Mouse (Mus musculus) intestine, embryonic 16.5 days (tissue): ENCODE measurements around the gene Upp2. TPM values are rescaled to one million over a fixed set of nuclear protein-coding genes. Genes with fewer than 3 reads are reported as not detected.

ENCODE experiments used
- ATAC-seq: fragments of 200-750 bp; cut with Nextera tagmentation; 2 replicates; pipeline ENCODE4 v1.8.0; 2017; ENCODE audit warnings: moderate TSS enrichment, moderate library complexity
- H3K27ac ChIP-seq: fragments of 300-500 bp; sonication (generic); 2 replicates; pipeline ENCODE4 v1.5.1; 2014; ENCODE audit warnings: mild to moderate bottlenecking, low read length
- H3K27me3 ChIP-seq: fragments of 300-500 bp; sonication (generic); replicated peaks from 2 replicates; pipeline ENCODE4 v1.6.1; 2014; ENCODE audit warnings: low read length, control low read depth, mixed read lengths; ENCODE audit not compliant: control insufficient read depth, insufficient read depth
- H3K36me3 ChIP-seq: fragments of 300-500 bp; sonication (generic); 2 replicates; pipeline ENCODE4 v1.6.1; 2014; ENCODE audit warnings: low read length, control low read depth; ENCODE audit not compliant: control insufficient read depth, insufficient read depth
- H3K4me1 ChIP-seq: fragments of 300-500 bp; sonication (generic); 2 replicates; pipeline ENCODE4 v1.6.1; 2014; ENCODE audit warnings: low read length, control low read depth, mixed read lengths; ENCODE audit not compliant: control insufficient read depth, insufficient read depth
- H3K4me2 ChIP-seq: fragments of 300-500 bp; sonication (generic); 2 replicates; pipeline ENCODE4 v1.6.1; 2014; ENCODE audit warnings: low read depth, low read length, control low read depth
- H3K4me3 ChIP-seq: fragments of 300-500 bp; sonication (generic); 2 replicates; pipeline ENCODE4 v1.5.1; 2014; ENCODE audit warnings: mild to moderate bottlenecking, low read length
- H3K9ac ChIP-seq: fragments of 300-500 bp; sonication (generic); 2 replicates; pipeline ENCODE4 v1.6.1; 2014; ENCODE audit warnings: low read depth, low read length
- H3K9me3 ChIP-seq: fragments of 300-500 bp; sonication (generic); 2 replicates; pipeline ENCODE4 v1.6.1; 2016; ENCODE audit warnings: low read length, control low read depth; ENCODE audit not compliant: control insufficient read depth
- WGBS: fragments of 180-500 bp; shearing (Covaris S2); extraction: QIAGEN DNeasy Blood & Tissue Kit; methylation state at CpG from one replicate; pipeline ENCODE4 v1.1.7; 2014; 5-methylcytosine and 5-hydroxymethylcytosine counted together
- polyA plus RNA-seq: library from polyadenylated mRNA; unstranded; fragments of >200 nt; fragmentation: Nextera tagmentation; extraction: Ambion mirVana; gene quantifications from 2 replicates; pipeline ENCODE4 v1.2.1, GENCODE M21; 2015

Upp2 gene
- polyA plus RNA-seq, 1 experiment from 2014 or later = 5.7 TPM

GRCm38 (mm10) chr2:58655169-58655568, 88.1 kb downstream of the Upp2 start:
- Histone ChIP-seq H3K4me2 (no peak overlapping the region), H3K9me3 (peaks cover 4% of the 10 kb centered on the region; the same call in 1 of the 2 replicates), H3K27me3 (no peaks in the 10 kb centered on the region), H3K9ac (no peak overlapping the region), H3K27ac (no peak overlapping the region), H3K4me1 (no peaks in the 10 kb centered on the region), H3K4me3 (no peak overlapping the region), H3K36me3 (no peaks in the 10 kb centered on the region)
- ATAC-seq = no peak
- WGBS = 93% methylated on average over 6 of the region's 6 CpGs

GRCm38 (mm10) chr2:58656959-58657358, 89.9 kb downstream of the Upp2 start:
- no peak overlapping the region for H3K4me2 ChIP-seq
- H3K9ac ChIP-seq = no peak overlapping the region

GRCm38 (mm10) chr2:58657855-58658254, 90.8 kb downstream of the Upp2 start:
- 93% methylated on average over 10 of the region's 10 CpGs for WGBS
- no peaks in the 10 kb centered on the region for H3K27me3 ChIP-seq
- H3K4me1 ChIP-seq = no peaks in the 10 kb centered on the region
- peaks cover 4% of the 10 kb centered on the region; the same call in 1 of the 2 replicates for H3K9me3 ChIP-seq
- no peaks in the 10 kb centered on the region for H3K36me3 ChIP-seq
- no peak for ATAC-seq
- no peak overlapping the region for H3K27ac ChIP-seq
- no peak overlapping the region for H3K4me2 ChIP-seq
- no peak overlapping the region for H3K9ac ChIP-seq
- no peak overlapping the region for H3K4me3 ChIP-seq

More at GRCm38 (mm10) chr2:58656959-58657358, 89.9 kb downstream of the Upp2 start:
- Histone ChIP-seq H3K36me3 (no peaks in the 10 kb centered on the region), H3K27ac (no peak overlapping the region), H3K4me1 (no peaks in the 10 kb centered on the region), H3K4me3 (no peak overlapping the region), H3K9me3 (peaks cover 4% of the 10 kb centered on the region; the same call in 1 of the 2 replicates), H3K27me3 (no peaks in the 10 kb centered on the region)
- no peak for ATAC-seq
- 97% methylated on average over 1 of the region's 1 CpGs for WGBS

- H3K4me3 ChIP-seq = no peak overlapping the region
- ATAC-seq = no peak
- H3K9ac ChIP-seq = no peak overlapping the region
- H3K4me2 ChIP-seq = no peak overlapping the region
- H3K9me3 ChIP-seq = peaks cover 4% of the 10 kb centered on the region; the same call in 1 of the 2 replicates
- H3K36me3 ChIP-seq = no peaks in the 10 kb centered on the region
- H3K27me3 ChIP-seq = no peaks in the 10 kb centered on the region
- WGBS = 71% methylated on average over 13 of the region's 13 CpGs
- no peak overlapping the region for H3K27ac ChIP-seq
- H3K4me1 ChIP-seq = no peaks in the 10 kb centered on the region
Measured at GRCm38 (mm10) chr2:58660591-58660990, 93.5 kb downstream of the Upp2 start.

- H3K27ac ChIP-seq = no peak overlapping the region
- H3K4me3 ChIP-seq = no peak overlapping the region
- H3K4me1 ChIP-seq = no peaks in the 10 kb centered on the region
- no peak overlapping the region for H3K4me2 ChIP-seq
- no peak for ATAC-seq
- no peaks in the 10 kb centered on the region for H3K36me3 ChIP-seq
- no peaks in the 10 kb centered on the region for H3K27me3 ChIP-seq
- H3K9me3 ChIP-seq = peaks cover 4% of the 10 kb centered on the region; the same call in 1 of the 2 replicates
- 78% methylated on average over 5 of the region's 5 CpGs for WGBS
- H3K9ac ChIP-seq = no peak overlapping the region
Measured at GRCm38 (mm10) chr2:58661116-58661515, 94.0 kb downstream of the Upp2 start.

GRCm38 (mm10) chr2:58662661-58663060, 95.6 kb downstream of the Upp2 start:
- no peaks in the 10 kb centered on the region for H3K4me1 ChIP-seq
- 85% methylated on average over 9 of the region's 9 CpGs for WGBS
- ATAC-seq = no peak
- H3K27me3 ChIP-seq = no peaks in the 10 kb centered on the region
- no peak overlapping the region for H3K4me3 ChIP-seq
- H3K9me3 ChIP-seq = peaks cover 3% of the 10 kb centered on the region; the same call in 1 of the 2 replicates
- H3K9ac ChIP-seq = no peak overlapping the region
- no peak overlapping the region for H3K4me2 ChIP-seq
- H3K27ac ChIP-seq = no peak overlapping the region
- H3K36me3 ChIP-seq = no peaks in the 10 kb centered on the region

DNA sequence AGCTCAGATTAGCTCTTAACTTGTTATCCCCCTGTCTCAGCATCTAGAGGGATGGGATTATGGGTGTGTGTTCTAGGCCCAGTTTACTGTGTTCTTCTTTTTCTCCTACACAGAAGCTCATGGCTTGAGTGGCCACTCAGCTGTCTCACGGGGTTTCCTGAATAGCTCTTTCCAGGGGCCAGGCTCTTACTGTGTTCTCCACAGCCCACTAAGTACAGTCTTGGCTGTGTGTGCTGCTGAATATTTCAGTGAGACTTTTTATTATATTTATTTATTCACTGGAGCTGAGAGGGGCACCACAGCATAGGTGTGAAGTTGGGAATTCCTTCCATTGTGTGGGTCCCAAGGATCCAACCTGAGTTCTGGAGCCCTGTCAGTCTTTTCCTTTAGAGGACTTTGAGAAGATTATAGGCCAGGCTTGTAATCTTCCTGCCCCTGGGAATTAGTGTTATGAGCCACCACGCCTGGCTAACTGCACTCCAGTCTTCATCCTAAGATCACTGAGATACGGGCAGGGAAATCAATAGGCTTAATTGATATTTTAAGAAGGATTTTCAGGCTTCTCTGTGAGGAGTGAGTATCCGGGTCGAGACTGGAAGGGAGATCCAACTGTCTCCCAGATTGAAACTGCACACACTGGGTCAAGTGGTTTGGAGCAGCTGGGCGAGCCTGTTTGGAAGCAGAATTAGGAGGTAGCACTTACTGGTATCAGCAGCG, 96.5 kb downstream of the Upp2 start:
- H3K36me3 ChIP-seq = no peaks in the 10 kb centered on the region
- WGBS = 78% methylated on average over 7 of the region's 7 CpGs
- ATAC-seq = no peak
- no peaks in the 10 kb centered on the region for H3K9me3 ChIP-seq
- H3K4me3 ChIP-seq = no peak overlapping the region
- H3K27ac ChIP-seq = no peak overlapping the region
- H3K9ac ChIP-seq = no peak overlapping the region
- no peaks in the 10 kb centered on the region for H3K27me3 ChIP-seq
- no peak overlapping the region for H3K4me2 ChIP-seq
- H3K4me1 ChIP-seq = no peaks in the 10 kb centered on the region

GRCm38 (mm10) chr2:58665081-58665814, 98.2 kb downstream of the Upp2 start:
- Histone ChIP-seq H3K9me3 (no peaks in the 10 kb centered on the region), H3K4me3 (no peak overlapping the region), H3K4me2 (no peak overlapping the region), H3K27me3 (no peaks in the 10 kb centered on the region), H3K9ac (no peak overlapping the region), H3K27ac (no peak overlapping the region), H3K4me1 (no peaks in the 10 kb centered on the region), H3K36me3 (no peaks in the 10 kb centered on the region)
- no peak for ATAC-seq
- 83% methylated on average over 12 of the region's 12 CpGs for WGBS

GRCm38 (mm10) chr2:58667298-58667697, 100.2 kb downstream of the Upp2 start:
- Histone ChIP-seq H3K9me3 (no peaks in the 10 kb centered on the region), H3K4me1 (no peaks in the 10 kb centered on the region), H3K36me3 (no peaks in the 10 kb centered on the region), H3K27me3 (no peaks in the 10 kb centered on the region), H3K4me3 (no peak overlapping the region), H3K27ac (no peak overlapping the region), H3K9ac (no peak overlapping the region), H3K4me2 (no peak overlapping the region)
- ATAC-seq = no peak
- WGBS = 71% methylated on average over 3 of the region's 3 CpGs
